Mouse (Mus musculus) right cerebral cortex, postnatal 36 days (tissue): ENCODE data around the gene Irs4.

ENCODE experiments used
- DNase-seq, 2 experiments: peaks; one replicate each; pipeline ENCODE4 v3.0.0; 2022; ENCODE audit warnings: low spot score in 2 of 2, mixed read lengths in 1 of 2

The Irs4 gene

DNA sequence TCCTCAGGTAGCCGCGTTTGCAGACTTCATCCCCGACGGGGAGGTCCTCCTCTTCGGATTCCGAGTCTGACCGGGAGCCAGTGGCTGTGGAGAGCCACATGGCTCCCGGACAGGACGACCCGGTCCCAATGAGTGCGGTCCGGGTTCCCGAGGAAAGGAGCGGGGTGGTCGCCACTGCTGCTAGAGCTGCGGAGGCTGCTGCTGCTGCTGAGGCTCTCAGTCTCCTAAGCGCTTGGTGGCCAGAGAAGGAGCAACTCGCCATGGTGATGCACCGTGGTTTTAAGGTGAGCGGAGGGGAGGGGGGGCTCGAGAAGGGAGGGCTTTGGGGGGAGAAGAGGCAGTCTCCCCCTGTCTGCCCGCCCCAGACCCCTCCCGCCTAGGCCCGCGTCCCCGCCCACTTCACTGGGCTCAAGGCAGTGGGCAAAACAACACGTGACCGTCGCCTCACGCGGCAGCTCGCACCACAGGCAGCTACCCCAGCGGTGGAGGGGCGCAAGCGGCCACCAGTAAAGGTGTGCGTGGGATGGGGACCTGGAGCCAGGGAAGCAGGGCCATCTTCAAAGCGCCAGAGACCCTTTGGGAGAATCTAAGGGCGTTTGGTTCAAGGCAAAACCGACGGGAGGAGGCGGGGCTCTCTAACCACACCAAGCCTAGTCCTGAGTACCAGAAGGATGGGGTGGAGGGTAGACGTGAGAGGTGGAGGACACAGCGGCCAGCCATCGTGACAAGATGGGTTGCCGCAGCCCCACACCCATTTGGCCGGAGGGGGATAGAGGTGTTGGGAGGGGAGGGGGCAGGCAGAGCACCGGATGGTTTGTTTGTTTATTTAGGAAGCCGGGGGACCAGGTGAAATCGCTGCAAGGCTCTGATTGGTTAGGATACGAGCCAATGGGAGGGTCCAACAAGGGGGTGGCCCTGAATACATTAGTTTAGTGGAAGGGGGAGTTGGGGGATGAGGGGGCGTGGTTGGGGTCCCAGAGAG lies at the start of gene Irs4:
Irs4 (minus strand) TSS at position 327 of the 982 bp plus-strand sequence.
- DNase-seq, result no peak

DNA sequence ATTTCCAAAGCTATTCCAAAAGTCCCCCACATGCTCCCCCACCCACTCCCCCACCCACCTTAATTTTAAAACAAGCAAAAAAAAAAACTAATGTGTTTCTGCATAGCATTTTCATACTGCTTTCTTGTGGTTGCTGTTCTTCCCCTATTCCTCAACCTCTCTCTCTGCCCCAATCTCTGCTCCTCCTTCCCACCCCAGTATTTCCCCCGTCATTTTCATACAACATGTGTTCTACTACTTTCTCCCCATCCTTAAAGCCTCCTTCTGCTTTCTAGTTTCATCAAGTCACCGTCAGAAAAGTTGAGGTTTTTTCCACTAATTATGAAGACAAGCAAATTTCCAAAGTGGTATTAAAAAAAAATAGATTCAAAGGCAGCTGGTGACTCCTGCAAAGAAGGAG lies 25.3 kb upstream of the Irs4 start:
- DNase-seq, result no peak

- DNase-seq, result no peak
Measured at GRCm38 (mm10) chrX:141729570-141729969, 4.5 kb upstream of the Irs4 start.

GRCm38 (mm10) chrX:141724391-141724891 lies 622 bp downstream of the Irs4 start:
- DNase-seq, result no peak

- no peak for DNase-seq
Measured at GRCm38 (mm10) chrX:141723936-141724335, 1.1 kb downstream of the Irs4 start.

- no peak for DNase-seq
Measured at GRCm38 (mm10) chrX:141721725-141722124, 3.3 kb downstream of the Irs4 start.
